Mouse (Mus musculus): ENCODE data around the gene Fbxw4. TPM values are rescaled to one million over a fixed set of nuclear protein-coding genes. Genes with fewer than 3 reads are reported as not detected.
A peak's percentile ranks its signal among the peaks of the same experiment; 100 is the strongest.
"Not testable (repeated sequence)": the region's sequence is repeated elsewhere in the genome, so short reads cannot be mapped to it uniquely, and the experiment has no call there.

Gene Fbxw4
- polyA plus RNA-seq, 1 experiment from 2014 or later, result 2.3 TPM

- Histone ChIP-seq H3K4me2 (no peak overlapping the region), H3K4me1 (replicated peaks) (peaks cover 47% of the 10 kb centered on the region), H3K27me3 (peaks cover 17% of the 10 kb centered on the region), H3K36me3 (peaks cover 26% of the 10 kb centered on the region), H3K9ac (peak overlapping the region; percentile 18; the same call in 1 of the 2 replicates), H3K9me3 (replicated peaks) (no peaks in the 10 kb centered on the region; the same call in 1 of the 2 replicates), H3K27ac (peak overlapping the region; percentile 73), H3K4me3 (replicated peaks) (no peak overlapping the region)
- 42% methylated on average over 4 of the region's 4 CpGs for WGBS (ENCODE audit: insufficient replicate concordance)
- no peak for DNase-seq
- no peak for ATAC-seq (ENCODE audit: low read depth)
Measured at GRCm38 (mm10) chr19:45549948-45550347, 110.2 kb downstream of the Fbxw4 start.

GRCm38 (mm10) chr19:45549128-45549915 lies 110.8 kb downstream of the Fbxw4 start:
- Histone ChIP-seq H3K27ac (peak overlapping the region; percentile 73), H3K4me2 (no peak overlapping the region), H3K4me3 (replicated peaks) (no peak overlapping the region), H3K9ac (peak overlapping the region; percentile 18), H3K36me3 (peaks cover 20% of the 10 kb centered on the region), H3K9me3 (replicated peaks) (no peaks in the 10 kb centered on the region; the same call in 1 of the 2 replicates), H3K4me1 (replicated peaks) (peaks cover 52% of the 10 kb centered on the region), H3K27me3 (peaks cover 17% of the 10 kb centered on the region)
- WGBS (ENCODE audit: insufficient replicate concordance), result 70% methylated on average over 23 of the region's 23 CpGs
- DNase-seq (peak; percentile 33), ATAC-seq (ENCODE audit: low read depth) (peak; percentile 67)

DNA sequence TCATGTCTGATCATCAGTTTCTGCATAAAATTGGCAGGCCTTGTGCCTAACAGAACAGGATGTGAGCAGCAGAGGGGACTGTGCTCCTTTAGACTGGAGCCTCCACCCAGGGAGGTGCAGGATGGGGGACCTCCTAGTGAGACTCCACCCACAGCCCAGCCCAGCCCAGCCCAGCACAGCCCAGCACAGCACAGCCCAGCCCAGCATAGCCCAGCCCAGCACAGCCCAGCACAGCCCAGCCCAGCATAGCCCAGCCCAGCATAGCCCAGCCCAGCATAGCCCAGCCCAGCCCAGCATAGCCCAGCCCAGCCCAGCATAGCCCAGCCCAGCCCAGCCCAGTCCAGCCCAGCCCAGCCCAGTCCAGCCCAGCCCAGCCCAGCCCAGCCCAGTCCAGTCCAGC lies 111.9 kb downstream of the Fbxw4 start:
- Histone ChIP-seq H3K4me1 (replicated peaks) (peaks cover 62% of the 10 kb centered on the region), H3K4me2 (peak overlapping the region; percentile 24), H3K27me3 (peaks cover 23% of the 10 kb centered on the region), H3K27ac (peak overlapping the region; percentile 70; the same call in 1 of the 2 replicates)
- H3K9me3 ChIP-seq (replicated peaks); H3K36me3 ChIP-seq; H3K9ac ChIP-seq; H3K4me3 ChIP-seq (replicated peaks): not testable (repeated sequence)
- ATAC-seq (ENCODE audit: low read depth) (peak; percentile 92), DNase-seq (peak; percentile 57)

DNA sequence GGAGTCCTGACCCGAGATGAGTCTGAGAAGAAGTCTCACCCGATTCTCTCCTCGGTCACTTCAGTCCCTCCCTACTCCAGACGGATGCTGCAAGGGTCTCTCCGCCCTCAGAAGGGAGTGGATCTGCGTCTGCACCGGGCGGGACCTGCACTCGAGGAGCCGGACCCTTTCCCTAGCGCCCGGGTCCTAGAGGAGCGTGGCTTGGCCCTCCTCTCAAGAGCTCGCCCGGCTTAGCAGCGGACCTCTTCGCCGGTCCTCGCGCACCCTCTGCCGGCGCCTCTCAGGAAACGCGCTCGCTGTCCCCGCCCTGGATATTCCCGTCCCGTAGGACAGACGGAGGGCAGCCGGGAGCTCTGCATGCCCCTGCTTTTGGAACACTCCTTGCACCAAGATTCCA lies 115.2 kb downstream of the Fbxw4 start:
- peak; percentile 63 for DNase-seq
- WGBS (ENCODE audit: insufficient replicate concordance), result under 1% methylated on average over 30 of the region's 30 CpGs
- peak overlapping the region; percentile 50 for H3K9ac ChIP-seq
- no peak overlapping the region for H3K27ac ChIP-seq
- H3K4me2 ChIP-seq, result peak overlapping the region; percentile 79
- H3K36me3 ChIP-seq, result no peaks in the 10 kb centered on the region
- peaks cover 60% of the 10 kb centered on the region for H3K4me1 ChIP-seq (replicated peaks)
- H3K4me3 ChIP-seq (replicated peaks), result peak overlapping the region; percentile 56
- H3K27me3 ChIP-seq, result peaks cover 52% of the 10 kb centered on the region
- peak; percentile 25; the same call in 1 of the 2 replicates for ATAC-seq (ENCODE audit: low read depth)
- no peaks in the 10 kb centered on the region; the same call in 1 of the 2 replicates for H3K9me3 ChIP-seq (replicated peaks)

- Histone ChIP-seq H3K27me3 (peaks cover 52% of the 10 kb centered on the region), H3K36me3 (no peaks in the 10 kb centered on the region), H3K4me2 (peak overlapping the region; percentile 79), H3K9ac (peak overlapping the region; percentile 50), H3K4me3 (replicated peaks) (peak overlapping the region; percentile 56), H3K27ac (no peak overlapping the region), H3K4me1 (replicated peaks) (peaks cover 60% of the 10 kb centered on the region), H3K9me3 (replicated peaks) (no peaks in the 10 kb centered on the region; the same call in 1 of the 2 replicates)
- ATAC-seq (ENCODE audit: low read depth), result no peak
- under 1% methylated on average over 20 of the region's 26 CpGs for WGBS (ENCODE audit: insufficient replicate concordance)
- DNase-seq, result no peak
Measured at GRCm38 (mm10) chr19:45544152-45544924, 115.8 kb downstream of the Fbxw4 start.

DNA sequence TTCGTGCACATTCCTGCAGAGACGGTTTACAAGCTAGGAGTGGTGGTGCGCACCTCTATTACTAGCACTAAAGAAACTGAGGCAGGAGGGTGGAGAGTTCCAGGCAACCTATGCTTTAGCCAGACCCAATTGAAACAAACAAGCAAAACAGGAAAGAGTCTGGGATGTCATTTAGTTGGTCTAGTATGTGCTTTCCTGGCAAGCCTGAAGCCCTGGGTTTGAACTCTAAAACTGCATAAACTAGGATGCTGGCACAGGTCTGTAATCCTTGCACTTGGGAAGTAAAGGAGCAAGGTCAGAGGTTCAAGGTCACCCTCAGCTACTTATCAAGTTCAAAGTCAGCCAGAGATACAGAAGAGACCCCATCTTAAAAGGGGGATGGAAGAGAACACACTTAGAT lies 118.1 kb downstream of the Fbxw4 start:
- no peak for ATAC-seq (ENCODE audit: low read depth)
- H3K4me1 ChIP-seq (replicated peaks), result peaks cover 57% of the 10 kb centered on the region
- H3K27ac ChIP-seq, result no peak overlapping the region
- H3K9me3 ChIP-seq (replicated peaks), result no peaks in the 10 kb centered on the region
- WGBS (ENCODE audit: insufficient replicate concordance), result 34% methylated on average over 3 of the region's 3 CpGs
- H3K9ac ChIP-seq, result peak overlapping the region; percentile 71
- H3K27me3 ChIP-seq, result peaks cover 51% of the 10 kb centered on the region
- no peaks in the 10 kb centered on the region for H3K36me3 ChIP-seq
- peak overlapping the region; percentile 81 for H3K4me2 ChIP-seq
- DNase-seq, result no peak
- peak overlapping the region; percentile 55 for H3K4me3 ChIP-seq (replicated peaks)

- Histone ChIP-seq H3K9ac (peak overlapping the region; percentile 71), H3K4me3 (replicated peaks) (peak overlapping the region; percentile 55), H3K27ac (no peak overlapping the region), H3K4me1 (replicated peaks) (peaks cover 53% of the 10 kb centered on the region), H3K27me3 (peaks cover 46% of the 10 kb centered on the region), H3K9me3 (replicated peaks) (no peaks in the 10 kb centered on the region), H3K4me2 (peak overlapping the region; percentile 81), H3K36me3 (no peaks in the 10 kb centered on the region)
- 0 out of 2 replicates have a peak, but pooled peaks have one; percentile 23 for ATAC-seq (ENCODE audit: low read depth)
- WGBS (ENCODE audit: insufficient replicate concordance), result under 1% methylated on average over 53 of the region's 58 CpGs
- no peak for DNase-seq
Measured at GRCm38 (mm10) chr19:45541409-45542041, 118.6 kb downstream of the Fbxw4 start.

DNA sequence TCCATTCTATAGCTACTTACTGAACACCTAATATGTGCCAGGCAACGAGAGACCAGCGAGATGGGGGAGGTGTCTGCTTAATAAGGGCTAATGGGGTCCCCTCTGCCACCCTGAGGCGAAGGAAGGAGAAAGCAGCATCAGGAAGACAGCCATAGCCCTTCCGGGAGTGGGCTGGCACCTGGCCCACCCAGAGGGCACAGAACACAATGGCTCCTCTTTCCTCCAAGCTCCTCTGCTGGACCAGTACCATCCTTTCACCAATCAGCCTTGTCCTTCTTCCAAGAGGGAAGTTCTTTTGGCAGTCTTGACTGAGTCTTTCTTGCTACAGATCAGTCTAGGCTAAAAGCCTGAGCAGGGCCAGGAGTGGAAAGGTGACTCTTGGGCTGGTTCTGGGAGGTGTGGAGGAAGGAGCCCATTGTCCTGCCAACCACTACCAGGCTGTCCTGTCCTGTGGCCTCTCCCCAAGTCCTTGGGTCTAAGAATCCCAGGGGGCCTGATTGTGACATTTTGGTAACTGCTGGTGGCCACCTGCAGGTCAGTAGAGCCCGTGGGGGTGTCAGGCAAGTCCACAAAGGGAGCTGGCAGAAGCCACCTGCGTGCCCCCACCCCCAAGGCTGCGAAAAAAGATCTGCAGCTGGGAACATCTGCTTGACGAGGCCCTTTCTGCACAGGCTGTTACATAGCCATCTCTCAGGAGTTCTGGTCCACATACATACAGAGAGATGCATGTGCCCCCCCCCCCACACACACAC lies 119.3 kb downstream of the Fbxw4 start:
- DNase-seq (no peak), ATAC-seq (ENCODE audit: low read depth) (no peak)
- H3K9me3 ChIP-seq (replicated peaks), result no peaks in the 10 kb centered on the region
- no peak overlapping the region for H3K27ac ChIP-seq
- peak overlapping the region; percentile 81 for H3K4me2 ChIP-seq
- H3K4me3 ChIP-seq (replicated peaks), result peak overlapping the region; percentile 55
- no peak overlapping the region for H3K9ac ChIP-seq
- WGBS (ENCODE audit: insufficient replicate concordance), result 50% methylated on average over 8 of the region's 8 CpGs
- peaks cover 53% of the 10 kb centered on the region for H3K4me1 ChIP-seq (replicated peaks)
- no peaks in the 10 kb centered on the region for H3K36me3 ChIP-seq
- peaks cover 39% of the 10 kb centered on the region for H3K27me3 ChIP-seq

DNA sequence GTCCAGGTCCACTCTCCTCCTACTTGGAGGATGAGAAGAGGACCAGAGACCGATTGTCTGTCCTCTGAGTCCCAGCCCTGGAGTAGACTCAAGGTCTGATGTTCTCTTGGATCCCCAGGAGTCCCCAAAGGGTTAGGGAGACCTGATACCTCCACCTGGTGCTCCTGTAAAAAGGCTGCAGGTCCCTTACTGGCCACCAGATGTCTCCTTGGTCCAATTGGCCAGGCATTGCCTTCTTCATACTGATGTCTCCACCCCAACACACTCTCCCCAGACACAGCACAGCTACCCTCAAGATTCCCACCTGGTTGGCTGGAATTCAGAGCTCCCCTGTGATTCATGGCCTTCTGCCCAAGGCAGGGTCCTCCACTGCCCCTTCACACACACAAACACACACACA lies 122.6 kb downstream of the Fbxw4 start:
- Histone ChIP-seq H3K36me3 (no peaks in the 10 kb centered on the region), H3K4me1 (replicated peaks) (peaks cover 49% of the 10 kb centered on the region), H3K4me2 (no peak overlapping the region), H3K27me3 (peaks cover 22% of the 10 kb centered on the region), H3K27ac (no peak overlapping the region), H3K9ac (no peak overlapping the region), H3K9me3 (replicated peaks) (no peaks in the 10 kb centered on the region), H3K4me3 (replicated peaks) (no peak overlapping the region)
- 14% methylated on average over 1 of the region's 1 CpGs for WGBS (ENCODE audit: insufficient replicate concordance)
- ATAC-seq (ENCODE audit: low read depth) (peak; percentile 17; the same call in 1 of the 2 replicates), DNase-seq (peak; percentile 45)

- Histone ChIP-seq H3K27me3 (peaks cover 7% of the 10 kb centered on the region), H3K27ac (no peak overlapping the region), H3K4me1 (replicated peaks) (peaks cover 37% of the 10 kb centered on the region), H3K9me3 (replicated peaks) (no peaks in the 10 kb centered on the region), H3K4me3 (replicated peaks) (no peak overlapping the region), H3K4me2 (no peak overlapping the region), H3K9ac (no peak overlapping the region), H3K36me3 (peaks cover under 1% of the 10 kb centered on the region; the same call in 1 of the 2 replicates)
- ATAC-seq (ENCODE audit: low read depth), result no peak
- 58% methylated on average over 6 of the region's 6 CpGs for WGBS (ENCODE audit: insufficient replicate concordance)
- DNase-seq, result no peak
Measured at GRCm38 (mm10) chr19:45535929-45536328, 124.2 kb downstream of the Fbxw4 start.
